Mouse (Mus musculus) embryonic stem cell, embryonic (primary cell): ENCODE results near the gene Arhgap24.

Source experiments
- CTCF ChIA-PET, 4 experiments: fragments of 300-600 bp in 2 of 4; fragments of 350-600 bp in 2 of 4; sonication (Branson Sonifier 250); formaldehyde crosslinking; loops; one replicate each; lab custom pipeline; 2022; ENCODE audit warnings: inconsistent platforms in 2 of 4; lab: Charles Lee
- POLR2A ChIA-PET, 4 experiments: fragments of 300-600 bp in 2 of 4; fragments of 350-600 bp in 2 of 4; sonication (Branson Sonifier 250); formaldehyde crosslinking; loops; one replicate each; lab custom pipeline; 2022; ENCODE audit warnings: antibody characterized with exemption in 4 of 4, inconsistent platforms in 1 of 4; lab: Charles Lee

Gene Arhgap24

DNA sequence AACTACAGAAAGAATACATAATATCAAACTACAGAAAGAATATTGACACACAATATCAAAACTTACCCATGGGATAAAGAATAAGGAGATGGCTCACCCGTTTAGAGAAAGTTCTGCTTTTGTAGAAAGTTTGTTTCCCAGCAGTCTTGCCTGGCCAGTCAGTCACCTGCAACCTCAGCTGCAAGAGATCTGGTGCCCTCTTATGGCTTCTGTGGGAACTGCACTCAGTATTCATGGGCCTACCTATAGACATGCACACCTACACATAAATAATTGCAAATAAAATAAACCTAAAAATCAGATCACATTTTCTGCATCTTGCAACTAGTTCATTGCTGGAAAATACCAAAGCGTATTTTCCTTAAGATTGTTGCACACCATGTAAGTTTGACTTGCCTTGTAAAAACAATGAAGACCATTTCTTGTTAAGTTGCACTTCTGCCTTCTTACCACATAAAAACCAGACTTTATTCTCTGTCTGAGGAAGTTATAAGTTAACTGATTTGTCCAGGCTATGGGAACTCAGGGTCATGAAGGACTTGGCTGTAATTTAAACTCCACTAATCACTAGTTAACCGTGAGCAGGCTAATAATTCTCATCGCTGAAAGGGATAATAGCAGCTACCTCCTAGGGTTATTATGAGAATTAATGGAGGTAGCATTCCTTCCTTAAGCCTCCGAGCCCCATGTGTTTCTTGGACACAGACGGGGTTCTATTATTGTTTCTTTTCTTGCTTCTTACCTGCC, 285.3 kb downstream of the Arhgap24 start:
- ChIA-PET CTCF (interaction anchor here in 1 of 4 experiments (0.6 kb wide), 1 partner anchor 569 kb away, joined by 3 read pairs; no protein-coding TSS in a partner anchor), POLR2A (no interaction called here)

DNA sequence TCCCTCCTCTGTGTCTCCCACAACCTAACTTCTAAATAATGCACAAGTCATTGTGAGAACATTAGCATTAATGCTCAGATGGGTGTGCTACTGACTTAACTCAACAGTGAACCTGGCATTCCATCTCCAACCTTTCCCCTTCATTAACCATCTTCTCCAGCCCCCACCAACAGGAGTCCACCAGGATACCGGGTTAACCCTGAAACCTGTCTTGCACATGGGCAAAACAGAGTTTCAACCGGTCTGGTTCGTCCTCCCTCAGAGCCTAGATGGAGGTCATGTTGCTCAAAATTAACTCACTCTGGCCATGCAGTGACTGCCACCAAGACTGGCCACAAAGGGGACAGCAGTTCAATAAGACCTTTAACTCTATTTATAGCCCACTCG, 285.9 kb downstream of the Arhgap24 start:
- ChIA-PET POLR2A (no interaction called here), CTCF (no interaction called here)

DNA sequence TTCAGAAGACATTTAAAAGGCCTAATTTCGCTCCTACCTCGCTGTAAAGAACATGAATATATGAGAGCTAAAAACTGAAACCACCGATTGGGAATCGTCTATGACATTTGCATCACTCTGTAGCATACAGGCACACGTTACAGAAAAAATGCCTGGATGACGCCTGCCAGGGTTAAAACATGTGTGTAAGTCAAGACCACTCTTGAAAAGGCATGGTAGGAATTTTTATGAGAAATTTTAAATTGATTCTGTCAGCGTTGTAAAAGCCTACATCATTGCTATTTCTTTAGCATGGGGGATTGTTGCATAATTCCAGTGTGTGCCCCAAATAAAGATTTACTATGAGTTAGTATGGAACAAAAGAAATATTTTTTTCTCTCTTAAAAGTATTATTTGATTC, 286.6 kb downstream of the Arhgap24 start:
- POLR2A ChIA-PET = interaction anchor here in 1 of 4 experiments (0.7 kb wide), 1 partner anchor 65 kb away, joined by 4 read pairs; no protein-coding TSS in a partner anchor
- CTCF ChIA-PET = no interaction called here

DNA sequence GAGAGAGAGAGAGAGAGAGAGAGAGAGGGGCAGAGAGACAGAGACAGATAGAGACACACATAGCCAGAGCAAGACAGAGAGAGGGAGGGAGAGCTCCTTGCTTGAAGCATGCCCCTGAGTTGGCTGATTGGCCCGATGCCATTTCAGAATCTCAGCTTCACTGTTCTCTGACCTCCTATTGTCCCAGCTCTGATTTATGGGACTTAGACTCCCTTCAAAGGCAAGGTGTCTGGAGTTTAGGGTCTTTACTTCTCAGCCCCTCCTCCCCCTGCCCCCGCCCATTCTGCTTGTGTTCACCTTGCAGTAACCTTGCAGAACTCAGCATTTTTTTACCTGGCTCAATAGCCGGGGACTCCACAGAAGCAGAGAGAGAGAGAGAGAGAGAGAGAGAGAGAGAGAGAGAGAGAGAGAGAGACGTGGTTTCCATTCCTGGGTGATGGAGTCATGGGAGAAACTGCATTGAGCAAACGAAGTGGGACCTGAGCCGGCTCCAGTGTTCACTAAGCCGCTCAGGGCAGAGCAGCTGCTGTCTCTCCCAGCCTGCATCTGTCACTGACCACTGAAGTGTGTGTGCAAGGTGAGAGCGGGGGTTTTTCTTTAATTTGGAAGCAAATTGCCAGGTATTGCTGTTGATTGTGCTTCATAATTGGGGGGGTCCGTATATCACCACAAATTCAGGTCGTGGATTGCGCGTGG, 287.3 kb downstream of the Arhgap24 start:
- ChIA-PET CTCF (interaction anchor here in 3 of 4 experiments (0.6 to 0.9 kb wide), 4 partner anchors 9 to 1459 kb away, joined by 3 to 5 read pairs (median 3); no protein-coding TSS in a partner anchor), POLR2A (interaction anchor here in 1 of 4 experiments (0.7 kb wide), 2 partner anchors 65 to 394 kb away, joined by 4 read pairs; no protein-coding TSS in a partner anchor)

DNA sequence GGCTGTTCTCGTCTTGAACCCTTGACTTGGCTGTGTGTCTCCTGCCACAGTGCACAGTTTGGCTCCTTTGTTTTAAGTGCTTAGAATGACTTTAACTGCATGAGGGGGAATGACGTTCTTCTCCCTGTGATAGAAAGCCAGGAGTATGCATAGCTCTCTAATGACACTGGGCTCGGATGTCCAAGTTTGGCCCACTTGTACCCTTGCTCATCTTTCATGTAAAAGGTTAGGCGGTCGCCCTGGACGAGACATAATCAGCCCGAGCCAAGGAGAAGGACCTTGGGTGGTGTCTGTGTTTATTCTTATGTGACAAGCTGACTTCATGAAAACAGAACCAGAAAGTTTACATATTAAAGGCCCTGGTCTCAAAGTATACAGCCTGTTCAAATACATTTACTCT, 289.4 kb downstream of the Arhgap24 start:
- CTCF ChIA-PET = interaction anchor here in 1 of 4 experiments (0.6 kb wide), 1 partner anchor 9 kb away, joined by 3 read pairs; no protein-coding TSS in a partner anchor

DNA sequence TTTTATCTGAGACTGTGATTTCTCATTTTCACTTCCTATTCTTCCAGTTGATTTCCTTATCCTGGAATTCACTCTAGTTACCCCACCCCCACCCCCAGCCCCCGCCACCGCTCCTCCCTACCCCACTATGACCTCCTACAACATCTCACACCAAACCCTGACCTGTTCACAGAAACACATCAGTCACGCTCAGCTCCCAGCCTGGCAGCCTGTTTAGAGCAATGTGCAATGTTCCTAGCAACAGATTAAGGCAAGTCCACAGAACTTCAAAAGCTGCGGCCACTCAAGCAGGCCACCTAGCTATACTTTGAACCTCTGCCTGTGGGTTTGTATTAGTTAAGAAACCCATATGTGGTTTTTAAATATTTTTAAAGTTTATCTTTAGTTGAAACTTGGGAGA, 293.3 kb downstream of the Arhgap24 start:
- POLR2A ChIA-PET = no interaction called here
- CTCF ChIA-PET = interaction anchor here in 1 of 4 experiments (0.6 kb wide), 1 partner anchor 633 kb away, joined by 3 read pairs; no protein-coding TSS in a partner anchor

More for the DNA sequence above, 289.4 kb downstream of the Arhgap24 start:
- POLR2A ChIA-PET = interaction anchor here in 1 of 4 experiments (0.6 kb wide), 1 partner anchor 1028 kb away, joined by 3 read pairs; no protein-coding TSS in a partner anchor

DNA sequence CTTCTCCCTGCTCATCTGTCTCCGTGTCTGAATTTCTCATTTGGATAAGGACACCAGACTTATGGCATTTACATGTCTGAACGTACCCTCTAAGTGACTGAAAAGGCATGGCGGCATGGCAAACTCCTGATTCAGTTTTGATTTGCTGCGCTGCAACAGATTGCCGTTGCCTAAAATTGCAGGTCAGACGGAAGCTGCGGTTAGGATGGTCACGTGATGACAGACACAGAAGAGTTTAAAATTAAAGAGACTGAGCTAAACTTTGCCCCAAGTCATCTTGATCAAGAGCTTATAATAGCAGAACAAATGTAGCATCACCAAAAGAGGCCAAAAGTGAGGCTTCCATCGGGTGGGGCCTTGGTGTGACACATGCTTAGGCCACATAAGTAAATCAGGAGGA, 296.1 kb downstream of the Arhgap24 start:
- CTCF ChIA-PET = no interaction called here
- POLR2A ChIA-PET = no interaction called here

DNA sequence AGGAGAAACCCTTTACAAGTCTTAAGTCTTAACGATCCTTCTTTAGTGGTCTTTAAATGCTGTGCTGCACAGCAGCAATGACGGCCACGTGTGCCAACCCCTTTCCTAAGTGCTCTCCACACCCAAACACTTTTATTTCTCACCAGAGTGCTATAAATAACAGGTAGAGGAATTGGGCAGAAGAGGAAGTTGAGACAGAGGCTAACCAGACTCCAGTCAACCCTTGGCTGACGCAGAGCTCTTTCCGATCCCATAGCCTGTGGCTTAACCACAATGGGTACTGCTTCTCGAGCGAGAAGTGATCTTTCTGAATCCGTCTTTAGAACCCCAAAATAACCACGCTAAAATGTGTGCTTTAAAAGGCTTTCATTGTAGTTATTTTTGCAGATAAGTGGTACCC, 296.7 kb downstream of the Arhgap24 start:
- ChIA-PET POLR2A (no interaction called here), CTCF (interaction anchor here in 1 of 4 experiments (0.7 kb wide), 1 partner anchor 423 kb away, joined by 4 read pairs; no protein-coding TSS in a partner anchor)

DNA sequence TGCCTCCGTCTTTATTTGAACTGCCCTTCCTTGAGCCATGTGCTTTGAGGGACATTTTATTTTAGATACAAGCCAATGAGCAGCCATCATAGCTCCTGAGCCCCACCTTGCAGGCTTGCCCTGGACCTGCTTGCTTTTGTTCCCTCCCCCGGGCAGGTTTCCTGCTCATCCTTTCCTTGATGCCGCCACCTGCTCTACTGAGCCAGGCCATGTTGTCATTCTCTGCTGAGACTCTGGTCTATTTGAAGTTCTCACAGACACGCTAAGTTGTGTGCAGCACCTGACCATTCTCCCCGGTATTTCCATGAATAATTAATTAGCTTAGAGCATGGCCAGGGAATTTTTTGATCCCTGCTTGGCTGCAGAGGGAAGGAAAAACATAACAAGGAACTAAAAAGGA, 297.1 kb downstream of the Arhgap24 start:
- POLR2A ChIA-PET = no interaction called here
- CTCF ChIA-PET = interaction anchor here in 1 of 4 experiments (0.7 kb wide), 1 partner anchor 424 kb away, joined by 4 read pairs; no protein-coding TSS in a partner anchor

DNA sequence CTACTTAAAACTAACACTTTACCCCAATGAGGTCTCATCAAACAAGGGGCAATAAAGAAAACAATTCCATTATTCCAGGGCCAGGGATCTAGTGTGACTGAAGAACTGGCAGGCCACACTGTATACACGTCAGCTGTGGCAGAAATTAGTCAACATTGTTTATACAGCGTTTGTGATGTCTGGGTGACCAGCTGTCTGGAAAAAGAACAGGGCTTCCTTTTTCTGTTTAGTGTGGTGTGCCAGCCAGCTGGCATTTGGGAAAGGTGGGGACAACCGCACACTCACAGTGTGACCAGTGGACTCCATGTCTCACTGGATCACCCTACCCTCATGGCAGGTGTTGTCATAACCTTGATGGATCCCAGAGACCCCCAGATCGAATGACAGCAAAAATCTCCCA, 302.4 kb downstream of the Arhgap24 start:
- ChIA-PET CTCF (no interaction called here), POLR2A (no interaction called here)

DNA sequence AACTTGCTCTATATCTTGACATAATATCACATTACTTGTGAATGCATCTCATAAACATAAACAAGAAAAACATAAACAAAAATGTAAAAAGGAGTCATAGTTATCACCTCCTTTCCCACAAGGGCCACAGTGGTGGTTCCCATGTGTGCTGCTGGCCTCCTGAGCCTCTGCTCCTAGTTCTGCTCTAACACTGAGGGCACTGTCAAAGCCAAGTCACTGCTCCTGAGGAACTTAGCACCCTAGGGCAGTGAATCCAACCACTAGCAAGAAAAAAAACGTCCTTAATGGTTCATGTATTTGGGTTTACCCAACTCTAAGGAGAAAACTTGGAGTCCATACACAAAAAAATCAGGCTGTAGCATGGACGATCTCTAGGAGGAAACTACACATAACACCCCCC, 304.9 kb downstream of the Arhgap24 start:
- ChIA-PET CTCF (no interaction called here), POLR2A (no interaction called here)

DNA sequence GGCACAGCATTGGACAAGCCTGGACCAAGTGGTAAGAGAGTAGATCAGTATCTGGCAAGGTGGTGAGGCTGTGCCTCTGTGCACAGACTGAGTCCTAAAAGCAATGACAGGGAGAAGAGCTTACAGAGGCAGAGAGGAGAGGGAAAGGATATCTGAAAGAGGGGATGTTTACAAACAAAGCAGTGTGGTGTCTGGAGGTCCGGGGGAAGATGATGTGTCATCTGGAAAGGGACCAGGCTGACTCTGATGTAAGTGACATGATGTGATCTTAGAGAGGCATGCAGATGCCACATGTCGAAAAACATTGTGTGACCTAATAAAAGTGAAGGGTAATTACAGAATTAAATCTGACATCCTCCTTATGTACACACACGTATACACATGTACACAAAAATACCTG, 307.2 kb downstream of the Arhgap24 start:
- CTCF ChIA-PET = no interaction called here

DNA sequence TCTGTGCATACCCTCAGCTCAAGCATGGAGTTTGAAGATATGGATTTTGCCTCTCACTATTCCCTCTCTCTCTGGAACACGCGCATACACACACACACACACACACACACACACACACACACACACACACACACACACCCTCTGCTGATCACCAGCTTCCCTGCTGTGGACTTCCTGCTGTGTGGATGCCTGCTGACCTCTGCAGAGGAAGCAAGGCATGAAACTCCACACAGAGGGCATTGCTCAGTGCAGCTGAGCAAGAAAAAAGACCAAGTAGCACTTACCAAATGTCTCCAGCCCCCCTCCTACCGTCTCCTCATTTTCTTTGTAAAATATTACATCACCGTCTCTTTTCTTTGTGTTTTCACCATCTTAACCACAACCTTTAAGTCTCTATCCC, 310.1 kb downstream of the Arhgap24 start:
- ChIA-PET POLR2A (no interaction called here), CTCF (no interaction called here)

More for the DNA sequence above, 307.2 kb downstream of the Arhgap24 start:
- POLR2A ChIA-PET = no interaction called here

DNA sequence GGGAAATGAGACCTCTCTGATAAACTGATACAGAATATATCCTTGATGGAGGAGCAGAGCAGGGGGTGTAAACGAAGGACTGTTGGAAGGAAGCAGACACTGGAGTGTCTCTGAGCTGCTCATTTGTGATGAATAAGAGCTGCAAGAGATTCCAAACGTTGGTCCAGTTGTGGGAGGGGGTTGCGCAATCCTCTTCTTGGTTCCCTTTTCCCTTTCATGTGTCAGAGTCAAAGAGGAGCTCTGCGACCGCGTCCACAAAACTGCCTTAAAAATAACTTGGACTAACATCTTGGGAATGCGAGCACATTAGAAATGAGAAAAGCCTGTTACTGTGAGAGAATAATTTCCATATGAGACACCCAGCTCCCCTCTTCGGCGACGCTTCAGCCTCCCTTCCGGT, 312.3 kb downstream of the Arhgap24 start:
- ChIA-PET CTCF (no interaction called here), POLR2A (interaction anchor here in 1 of 4 experiments (1.2 kb wide), 1 partner anchor 14 kb away, joined by 3 read pairs; no protein-coding TSS in a partner anchor)

DNA sequence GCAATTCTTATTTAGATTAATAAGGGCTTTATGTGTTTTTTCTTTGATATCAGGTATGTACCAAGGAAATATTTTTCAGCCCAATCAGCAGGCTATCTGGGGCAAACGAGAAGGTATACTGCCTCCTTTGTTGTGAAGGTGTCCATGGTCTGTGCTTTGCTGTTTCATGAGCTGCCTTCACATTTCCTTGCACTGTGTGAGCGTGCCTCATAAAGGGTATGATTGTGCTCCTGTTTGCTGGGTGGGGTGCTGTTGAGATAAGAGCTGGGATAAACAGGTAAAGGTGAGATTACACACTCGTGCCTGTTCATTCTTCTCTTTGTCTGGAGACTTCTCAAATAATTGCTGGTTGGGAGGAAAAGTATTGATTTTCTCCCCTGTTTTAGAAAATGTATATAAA, 320.3 kb downstream of the Arhgap24 start:
- ChIA-PET POLR2A (no interaction called here), CTCF (no interaction called here)

DNA sequence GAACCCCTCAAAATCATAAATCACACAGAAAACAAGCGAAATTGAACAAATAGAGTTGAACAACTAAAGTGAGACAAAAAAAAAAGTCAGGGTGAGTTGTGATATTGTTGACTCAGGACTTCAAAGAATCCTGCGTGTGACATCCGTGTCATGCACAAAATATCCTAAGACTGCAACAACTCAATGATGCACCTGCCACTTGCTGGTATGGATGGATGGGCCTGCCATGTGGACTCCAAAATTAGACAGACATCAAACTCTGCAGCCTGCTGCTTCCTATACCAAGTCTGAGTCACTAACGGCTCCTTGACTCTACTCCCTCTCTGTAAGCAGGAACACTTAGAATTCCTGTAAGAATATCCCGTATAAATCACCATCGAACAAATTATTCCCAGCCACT, 321.6 kb downstream of the Arhgap24 start:
- ChIA-PET CTCF (no interaction called here), POLR2A (no interaction called here)

DNA sequence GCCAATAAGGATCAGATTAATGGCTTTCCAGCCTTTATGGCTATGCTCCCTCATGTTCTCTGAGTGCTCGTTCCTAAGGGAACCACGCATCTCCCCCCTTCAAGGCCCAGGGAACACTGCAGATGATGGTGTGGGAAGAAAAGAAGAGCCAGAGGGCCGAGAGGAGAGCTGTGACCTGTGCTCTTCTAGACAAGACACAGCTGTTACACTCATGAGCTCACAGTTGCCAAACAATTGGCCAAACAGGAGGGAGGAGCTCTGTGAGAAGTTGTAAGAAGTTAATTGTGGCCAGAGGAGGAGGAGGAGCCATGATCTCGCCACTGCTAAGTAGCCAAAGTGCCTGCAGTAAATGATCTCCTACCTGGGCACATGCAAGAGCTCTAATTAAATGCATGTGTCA, 322.5 kb downstream of the Arhgap24 start:
- CTCF ChIA-PET = no interaction called here
- POLR2A ChIA-PET = no interaction called here

DNA sequence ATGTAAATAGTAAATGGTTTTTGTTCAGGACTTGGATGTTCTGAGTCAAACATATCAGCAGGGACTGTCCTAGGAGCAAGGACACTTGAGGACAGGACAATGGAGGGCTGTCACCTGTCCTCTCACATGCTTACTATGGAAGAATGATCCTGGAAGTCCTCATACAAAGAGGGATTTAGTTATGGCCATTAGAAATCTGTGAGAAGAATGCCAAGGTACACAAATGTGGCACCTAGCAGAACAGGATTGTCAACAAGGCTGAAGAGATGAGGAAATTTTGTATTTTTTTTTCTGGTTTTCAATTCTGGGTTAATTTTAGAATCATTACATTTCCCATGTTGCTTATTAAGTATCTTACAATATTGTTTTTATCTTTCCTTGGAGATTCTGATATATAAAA, 326.3 kb downstream of the Arhgap24 start:
- ChIA-PET CTCF (no interaction called here), POLR2A (no interaction called here)

DNA sequence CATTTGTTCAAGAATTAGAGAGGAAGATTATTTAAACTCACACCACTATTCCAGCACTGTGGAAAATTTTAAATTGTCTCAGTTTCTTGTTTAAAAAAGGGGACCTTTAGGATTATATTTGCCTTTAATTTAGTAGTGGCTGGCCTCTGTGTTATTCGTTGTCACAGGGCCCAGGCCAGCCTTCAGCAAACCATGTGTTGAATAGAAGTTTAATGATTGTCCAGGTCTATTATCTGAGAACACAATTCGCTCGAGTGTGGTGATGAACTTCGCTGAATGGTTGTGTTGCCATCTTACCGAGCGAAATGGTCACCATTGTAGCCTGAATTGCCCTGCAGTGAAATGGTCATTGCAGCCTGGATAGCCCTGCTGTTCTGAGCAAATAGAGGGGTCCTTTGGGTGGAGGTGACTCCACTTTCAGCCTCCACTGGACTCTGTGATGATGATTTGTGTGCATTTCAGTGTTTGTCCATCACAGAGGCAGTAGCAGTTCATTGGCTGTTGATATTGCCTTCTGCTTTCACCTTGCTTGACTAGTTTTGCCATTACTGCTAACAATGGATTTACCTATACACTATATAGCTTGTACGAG, 329.3 kb downstream of the Arhgap24 start:
- POLR2A ChIA-PET = no interaction called here
- CTCF ChIA-PET = no interaction called here

DNA sequence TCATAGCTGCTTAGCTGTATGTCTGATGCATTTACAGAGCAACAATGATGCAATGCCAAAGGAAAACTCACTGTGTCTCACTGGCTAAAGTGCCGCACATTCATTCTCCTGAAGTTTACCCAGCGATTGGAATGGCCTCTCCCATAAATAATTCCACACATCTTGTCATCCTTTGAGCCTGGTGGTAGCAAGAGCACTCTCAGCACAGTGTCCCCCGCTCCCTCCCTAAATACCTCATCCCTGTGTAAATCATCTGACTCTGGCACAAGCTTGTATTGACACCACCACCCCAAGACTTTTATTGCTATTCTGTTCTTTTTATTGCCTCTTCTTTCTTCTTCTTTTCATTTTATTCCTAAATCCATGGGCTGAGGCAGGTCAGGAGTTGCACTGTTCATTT, 332.1 kb downstream of the Arhgap24 start:
- CTCF ChIA-PET = no interaction called here
- POLR2A ChIA-PET = interaction anchor here in 1 of 4 experiments (0.7 kb wide), 1 partner anchor 393 kb away, joined by 3 read pairs; no protein-coding TSS in a partner anchor
